Mouse (Mus musculus) MEL (cell line): ENCODE results near the gene Tnip3.

Source experiments
- CTCF ChIP-seq, 3 experiments: IDR thresholded peaks in 2 of 3; conservative IDR thresholded peaks in 1 of 3; 2 replicates each; pipeline ENCODE4 v1.5.1; 2011 to 2012; ENCODE audit warnings: low read length in 3 of 3, low read depth in 2 of 3, mild to moderate bottlenecking in 2 of 3, improper control_type of control experiment in 1 of 3, inconsistent platforms in 1 of 3, mixed read lengths in 1 of 3, moderate library complexity in 1 of 3; ENCODE audit not compliant: control insufficient read depth in 1 of 3, insufficient read depth in 1 of 3, poor library complexity in 1 of 3, severe bottlenecking in 1 of 3
- E2F4 ChIP-seq: IDR thresholded peaks from 2 replicates; pipeline ENCODE4 v1.6.1; 2011; ENCODE audit warnings: low read depth, low read length, improper control_type of control experiment, borderline replicate concordance
- ELF1 ChIP-seq: IDR thresholded peaks from 2 replicates; pipeline ENCODE4 v1.6.1; 2014; ENCODE audit warnings: low read depth, mild to moderate bottlenecking, inconsistent platforms, low read length, improper control_type of control experiment, moderate library complexity
- EP300 ChIP-seq, 2 experiments: IDR thresholded peaks; 2 replicates each; pipeline ENCODE4 v1.6.1; 2011; ENCODE audit warnings: improper control_type of control experiment in 2 of 2, low read length in 2 of 2, low read depth in 1 of 2, mild to moderate bottlenecking in 1 of 2
- GABPA ChIP-seq: IDR thresholded peaks from 2 replicates; pipeline ENCODE4 v1.6.1; 2012; ENCODE audit warnings: low read depth, mild to moderate bottlenecking, inconsistent platforms, low read length, improper control_type of control experiment, moderate library complexity
- MAX ChIP-seq: IDR thresholded peaks from 2 replicates; pipeline ENCODE4 v1.6.1; 2011; ENCODE audit warnings: low read length, improper control_type of control experiment
- MAZ ChIP-seq: IDR thresholded peaks from 2 replicates; pipeline ENCODE4 v1.6.1; 2012; ENCODE audit warnings: low read depth, mild to moderate bottlenecking, inconsistent platforms, low read length, improper control_type of control experiment
- MYB ChIP-seq: IDR thresholded peaks from 2 replicates; pipeline ENCODE4 v1.6.1; 2011; ENCODE audit warnings: mild to moderate bottlenecking, low read depth, low read length, improper control_type of control experiment
- POLR2A ChIP-seq, 2 experiments: IDR thresholded peaks; 2 replicates each; pipeline ENCODE4 v1.6.1; 2011 to 2012; ENCODE audit warnings: low read length in 2 of 2, mild to moderate bottlenecking in 2 of 2, control low read depth in 1 of 2, improper control_type of control experiment in 1 of 2, low read depth in 1 of 2, moderate library complexity in 1 of 2; ENCODE audit not compliant: control insufficient read depth in 1 of 2, insufficient read depth in 1 of 2, poor library complexity in 1 of 2
- POLR2AphosphoS2 ChIP-seq: IDR thresholded peaks from 2 replicates; pipeline ENCODE4 v1.6.1; 2011; ENCODE audit warnings: low read length, improper control_type of control experiment
- SIN3A ChIP-seq: IDR thresholded peaks from 2 replicates; pipeline ENCODE4 v1.6.1; 2012; ENCODE audit warnings: low read length, improper control_type of control experiment, inconsistent platforms
- SMC3 ChIP-seq: IDR thresholded peaks from 2 replicates; pipeline ENCODE4 v1.6.1; 2011; ENCODE audit warnings: low read depth, low read length, improper control_type of control experiment
- ZMIZ1 ChIP-seq: IDR thresholded peaks from 2 replicates; pipeline ENCODE4 v1.6.1; 2012; ENCODE audit warnings: low read depth, mild to moderate bottlenecking, inconsistent platforms, low read length, improper control_type of control experiment, moderate library complexity
- ZNF384 ChIP-seq: IDR thresholded peaks from 2 replicates; pipeline ENCODE4 v1.6.1; 2012; ENCODE audit warnings: low read depth, mild to moderate bottlenecking, inconsistent platforms, low read length, improper control_type of control experiment

DNA sequence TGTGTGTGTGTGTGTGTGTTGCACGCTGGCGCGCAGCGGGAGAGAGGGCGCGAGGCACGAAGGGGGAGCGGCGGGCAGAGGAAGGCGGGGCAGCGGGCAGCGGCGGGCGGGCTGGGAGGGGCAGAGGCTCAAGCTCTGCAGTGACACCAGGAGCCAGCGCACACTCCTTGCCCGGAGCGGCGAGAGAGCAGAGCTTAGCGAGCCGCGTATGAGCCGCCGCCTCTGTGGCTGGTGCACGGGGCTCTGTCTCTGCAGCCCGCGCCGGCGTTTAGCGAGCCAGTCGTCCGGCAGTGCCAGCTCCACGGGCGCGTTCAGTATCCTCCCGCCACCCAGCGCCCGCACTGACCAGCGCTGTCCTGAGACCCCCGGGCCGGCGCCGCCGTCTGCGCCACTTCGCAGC lies 146.3 kb downstream of the Tnip3 start, which contains the start of gene Ndnf:
- TF ChIP-seq E2F4 (no peak), ELF1 (no peak), GABPA (no peak), POLR2A (IDR thresholded peaks at IDR 0.05; ENCODE audit: control insufficient read depth in 1 of 2, insufficient read depth in 1 of 2, low read depth in 1 of 2, low read length in 2 of 2, poor library complexity in 1 of 2) (no peak), MYB (no peak), MAZ (no peak), CTCF (IDR thresholded peaks at IDR 0.05 in 2 of 3, conservative IDR thresholded peaks at IDR 0.05 in 1 of 3; ENCODE audit: control insufficient read depth in 1 of 3, insufficient read depth in 1 of 3, low read depth in 2 of 3, low read length in 3 of 3, poor library complexity in 1 of 3, severe bottlenecking in 1 of 3) (no peak), EP300 (IDR thresholded peaks at IDR 0.05; ENCODE audit: low read depth in 1 of 2, low read length in 2 of 2) (no peak), POLR2AphosphoS2 (no peak), SMC3 (no peak), SIN3A (no peak), MAX (no peak), ZNF384 (no peak), ZMIZ1 (no peak)
